Mouse (Mus musculus) frontal cortex, postnatal 10 days (tissue): ENCODE results near the gene Spata31d1a.
"Not testable (repeated sequence)": the region's sequence is repeated elsewhere in the genome, so short reads cannot be mapped to it uniquely, and the experiment has no call there.

Experiments used
- DNase-seq, 2 experiments: peaks; one replicate each; pipeline ENCODE4 v3.0.0; 2022; ENCODE audit warnings: low spot score in 2 of 2, mixed read lengths in 1 of 2

Spata31d1a gene

GRCm38 (mm10) chr13:59710230-59710629 is at the start of gene Spata31d1a:
TSS of gene Spata31d1a (minus strand) at chr13:59710330.
- no peak for DNase-seq

DNA sequence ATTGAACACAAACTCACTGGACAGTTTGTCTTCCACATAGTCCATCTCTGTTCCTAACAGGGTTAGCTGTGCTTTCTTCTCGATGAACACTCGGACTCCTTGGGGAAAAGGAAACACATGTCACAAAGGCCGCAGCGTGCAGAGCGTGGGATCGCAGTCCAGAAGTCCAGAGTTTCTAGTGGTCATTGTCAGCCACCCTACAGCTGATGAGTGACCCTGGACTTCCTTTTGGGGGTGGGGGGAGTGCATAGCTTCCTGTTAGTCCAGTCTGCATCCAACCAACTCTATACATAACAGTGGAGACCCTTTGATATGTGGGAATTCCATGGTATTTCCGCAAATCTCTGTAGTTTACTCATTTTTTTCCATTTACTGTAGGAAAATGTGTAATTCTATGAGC is 46.8 kb upstream of the Spata31d1a start:
- no peak for DNase-seq

DNA sequence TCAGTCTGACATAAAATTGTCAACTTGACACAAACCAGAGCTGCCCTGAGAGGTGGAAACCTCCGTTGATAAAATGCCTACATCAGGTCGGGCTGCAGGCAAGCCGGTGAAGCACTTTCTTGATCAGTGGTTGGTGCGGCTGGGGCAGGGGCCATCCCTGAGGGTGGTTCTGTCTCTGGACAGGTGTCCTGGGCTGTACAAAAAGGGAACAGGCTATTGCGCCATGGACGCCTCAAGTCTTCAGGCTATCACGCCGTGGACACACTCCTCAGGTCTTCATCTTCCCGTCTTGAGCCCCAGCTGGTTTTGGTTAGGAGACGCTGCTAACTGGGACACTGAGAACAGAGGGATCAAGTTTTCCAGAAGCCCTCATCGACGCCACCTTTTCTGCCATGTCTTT is 40.2 kb upstream of the Spata31d1a start:
- DNase-seq, result no peak

- DNase-seq, result no peak
These were observed 36.6 kb upstream of the Spata31d1a start, which contains the start of gene 1700014D04Rik for GRCm38 (mm10) chr13:59746711-59747110. TSS of gene 1700014D04Rik (minus strand) at chr13:59746752.

- DNase-seq, result no peak
These were observed 36.0 kb upstream of the Spata31d1a start for GRCm38 (mm10) chr13:59746164-59746563.

GRCm38 (mm10) chr13:59745462-59745861 is 35.3 kb upstream of the Spata31d1a start:
- no peak for DNase-seq

DNA sequence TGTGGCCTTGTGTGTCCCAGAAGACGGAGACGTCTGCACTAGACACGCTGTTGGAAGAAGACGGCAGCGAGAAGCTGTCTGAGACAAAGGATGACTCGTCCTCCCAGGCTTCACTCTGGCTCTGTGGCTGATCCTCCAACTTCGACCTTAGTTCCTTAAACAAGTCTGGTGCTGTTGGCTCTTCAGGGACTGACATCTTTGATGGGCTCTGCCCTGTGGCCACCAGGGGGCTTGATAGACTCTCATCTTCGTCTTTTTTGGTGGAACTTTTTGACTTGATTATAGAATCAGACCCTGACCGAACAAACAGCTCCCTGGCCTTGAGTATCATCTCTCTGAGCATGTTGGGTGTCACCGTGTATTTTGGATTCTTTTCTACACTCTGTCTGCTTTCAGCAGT is 31.6 kb upstream of the Spata31d1a start:
- no peak for DNase-seq

- no peak for DNase-seq
These were observed 31.0 kb upstream of the Spata31d1a start for GRCm38 (mm10) chr13:59741096-59741495.

- DNase-seq, result no peak
These were observed 29.3 kb upstream of the Spata31d1a start for GRCm38 (mm10) chr13:59739397-59739796.

GRCm38 (mm10) chr13:59738455-59738854 is 28.3 kb upstream of the Spata31d1a start:
- no peak for DNase-seq

GRCm38 (mm10) chr13:59735190-59735589 is 25.1 kb upstream of the Spata31d1a start:
- DNase-seq, result no peak

DNA sequence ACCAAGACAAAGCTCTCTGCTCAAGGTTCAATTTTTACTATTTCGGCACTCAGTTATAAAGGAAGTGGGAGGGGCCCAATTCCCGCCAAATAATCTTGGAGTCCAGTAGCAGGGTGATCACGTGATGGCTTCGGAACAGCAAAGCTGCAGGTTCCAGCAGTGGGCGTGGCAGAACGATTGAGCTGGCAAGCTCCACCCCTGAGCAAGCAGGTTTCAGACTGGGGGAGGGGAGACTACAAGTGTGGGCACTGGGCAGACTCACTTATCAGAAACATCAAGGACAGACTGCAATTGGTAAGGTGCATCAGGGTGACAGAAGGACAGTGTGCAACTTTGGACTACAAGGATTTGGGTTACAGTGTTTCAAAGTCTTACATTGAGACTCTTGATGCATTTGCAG is 24.2 kb upstream of the Spata31d1a start:
- not testable (repeated sequence) for DNase-seq

- DNase-seq, result no peak
These were observed 23.8 kb upstream of the Spata31d1a start for GRCm38 (mm10) chr13:59733936-59734335.

DNA sequence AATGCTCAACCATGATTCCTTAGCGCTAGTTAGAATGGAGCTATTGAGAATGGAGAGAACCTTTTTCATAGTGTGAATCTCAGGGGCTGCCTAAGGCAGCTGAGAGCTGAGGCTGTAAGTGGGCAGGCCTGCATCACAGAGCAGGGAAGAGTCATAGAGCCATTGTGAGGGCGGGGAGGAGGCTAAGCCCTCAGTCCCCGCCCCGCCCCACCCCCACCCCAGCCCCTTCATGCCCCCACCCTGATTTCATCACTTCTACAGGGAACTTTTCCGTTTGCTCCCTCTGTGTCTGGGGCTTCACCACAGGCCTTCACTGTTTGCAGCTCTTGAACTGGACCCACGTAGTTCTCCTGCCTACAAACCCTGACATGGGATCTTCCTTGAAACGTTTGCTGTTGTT is 21.5 kb upstream of the Spata31d1a start, which contains the start of gene Spata31d1d:
Gene Spata31d1d (minus strand): TSS at position 101 of the 400 bp plus-strand sequence.
- no peak for DNase-seq

DNA sequence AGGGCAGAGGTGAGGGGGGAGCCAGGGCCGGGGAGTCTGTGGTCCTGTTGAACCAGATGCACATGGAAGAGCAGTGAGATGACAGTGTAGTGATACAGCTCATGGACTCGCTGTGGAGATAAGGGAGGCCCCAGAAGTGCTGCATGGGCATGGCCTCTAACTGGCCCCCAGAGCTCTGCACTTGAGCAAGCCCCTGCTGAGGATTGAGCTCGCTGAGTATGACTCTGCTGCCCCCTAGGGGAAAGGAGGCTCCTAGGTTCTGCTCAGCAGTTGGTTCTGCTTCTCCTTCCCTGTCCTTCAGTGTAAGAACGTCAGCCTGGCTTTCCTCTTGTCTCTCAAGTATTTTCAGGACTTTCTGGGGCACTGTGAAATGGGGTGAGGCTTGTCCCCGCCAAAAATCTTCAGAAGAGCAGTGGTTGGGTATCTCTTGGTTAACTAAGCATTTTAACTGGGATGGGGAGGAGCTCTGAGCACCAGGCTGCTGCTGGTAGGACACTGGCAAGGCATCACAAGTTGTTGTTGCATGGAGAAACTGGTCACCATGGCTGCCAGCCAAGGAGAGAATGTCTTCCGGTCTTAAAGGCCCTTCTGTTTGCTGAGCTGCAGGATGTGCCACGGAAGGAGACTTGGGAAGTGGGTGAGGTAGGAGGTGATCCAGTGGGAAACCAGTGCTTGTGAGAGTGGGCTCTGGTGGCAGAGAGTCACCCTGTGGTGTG is 18.4 kb upstream of the Spata31d1a start:
- peak; percentile 68 to 83 for DNase-seq

DNA sequence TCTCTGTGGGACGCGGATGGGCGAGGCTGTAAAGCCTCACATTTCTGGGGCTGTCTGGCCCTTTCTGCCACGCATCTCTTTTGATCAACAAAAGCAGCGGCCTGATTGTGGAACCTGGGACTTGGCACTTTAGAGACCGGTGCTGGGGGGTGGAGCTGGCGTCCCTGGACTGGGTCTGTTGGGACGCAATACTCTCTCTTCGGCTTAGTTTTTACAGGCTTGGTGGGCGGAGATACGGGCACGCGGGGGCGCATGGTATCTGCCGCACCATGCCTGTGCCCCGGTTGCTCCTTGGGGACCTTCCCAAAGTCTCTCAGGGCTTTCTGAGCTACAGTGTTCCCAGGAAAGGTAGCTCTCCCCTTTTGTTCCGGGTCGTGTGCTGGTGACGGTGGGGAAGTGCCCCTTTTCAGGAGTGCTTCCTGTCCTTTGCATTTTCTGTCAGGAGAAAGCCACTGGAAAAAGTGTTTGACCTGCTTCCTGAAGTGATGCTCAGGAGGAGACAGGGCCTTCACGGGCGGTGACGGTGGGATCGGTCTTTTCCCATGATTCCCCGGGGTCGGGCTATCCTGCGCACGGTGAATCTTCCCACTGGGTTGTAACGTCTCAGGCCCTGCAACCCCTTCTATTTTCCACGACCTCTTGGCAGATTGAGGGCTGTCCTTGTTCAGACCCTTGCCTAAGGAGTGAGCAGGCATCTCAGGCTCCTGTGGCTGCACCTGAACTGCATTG is 16.2 kb upstream of the Spata31d1a start:
- no peak for DNase-seq

GRCm38 (mm10) chr13:59722089-59722488 is 12.0 kb upstream of the Spata31d1a start:
- DNase-seq, result not testable (repeated sequence)

- DNase-seq, result no peak
These were observed 9.3 kb upstream of the Spata31d1a start for GRCm38 (mm10) chr13:59719475-59719874.

GRCm38 (mm10) chr13:59718857-59719440 is 8.8 kb upstream of the Spata31d1a start:
- DNase-seq, result not testable (repeated sequence)

- no peak for DNase-seq
These were observed 3.6 kb upstream of the Spata31d1a start for GRCm38 (mm10) chr13:59713710-59714109.

DNA sequence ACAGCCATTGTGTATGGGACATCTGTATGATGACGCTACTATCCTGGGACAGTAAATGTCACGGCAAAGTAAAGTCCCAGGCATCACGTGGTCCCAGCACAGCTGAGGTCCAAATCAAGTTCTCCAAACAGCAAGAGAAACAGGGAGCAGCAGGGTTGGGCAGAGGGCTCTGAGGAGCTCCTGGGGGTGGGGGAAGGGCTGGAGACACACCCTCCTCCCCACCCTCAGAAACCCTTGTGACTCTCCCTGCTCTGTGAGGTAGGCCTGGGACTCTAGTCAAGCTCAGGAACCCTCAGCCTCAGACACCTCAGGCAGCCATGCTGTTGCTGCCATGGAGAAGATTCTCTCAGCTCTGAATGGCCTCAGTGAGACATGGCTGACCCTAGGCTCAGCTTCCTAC is 1.9 kb upstream of the Spata31d1a start, which contains the start of gene Spata31d1b:
Gene Spata31d1b (plus strand): TSS at position 301 of the 400 bp plus-strand sequence.
- DNase-seq, result not testable (repeated sequence)

GRCm38 (mm10) chr13:59704562-59704961 is 5.6 kb downstream of the Spata31d1a start:
- DNase-seq, result no peak
